Mouse (Mus musculus): ENCODE results near the gene Zfand2b.

Gene Zfand2b

GRCm38 (mm10) chr1:75160256-75160617 is 8.2 kb upstream of the Zfand2b start:
- DNase-seq = no peak

- DNase-seq = no peak
These were observed 364 bp upstream of the Zfand2b start for GRCm38 (mm10) chr1:75168093-75168471.

- DNase-seq = peak; percentile 65
These were observed 11.1 kb downstream of the Zfand2b start for GRCm38 (mm10) chr1:75179334-75180104.

- DNase-seq = peak; percentile 95
These were observed 11.7 kb downstream of the Zfand2b start, which contains the start of gene Abcb6 for GRCm38 (mm10) chr1:75180105-75180590. Gene Abcb6, minus strand, starts transcription at chr1:75180392.

GRCm38 (mm10) chr1:75180741-75181140 is 12.3 kb downstream of the Zfand2b start:
- no peak for DNase-seq

GRCm38 (mm10) chr1:75181377-75181870 is 13.0 kb downstream of the Zfand2b start:
- no peak for DNase-seq

- DNase-seq = no peak
These were observed 13.7 kb downstream of the Zfand2b start for GRCm38 (mm10) chr1:75182160-75182559.

- no peak for DNase-seq
These were observed 17.0 kb downstream of the Zfand2b start for GRCm38 (mm10) chr1:75185495-75185894.

- DNase-seq = no peak
These were observed 18.7 kb downstream of the Zfand2b start for GRCm38 (mm10) chr1:75187126-75187525.

- DNase-seq = no peak
These were observed 19.6 kb downstream of the Zfand2b start for GRCm38 (mm10) chr1:75187914-75188483.

GRCm38 (mm10) chr1:75190577-75190976 is 22.1 kb downstream of the Zfand2b start:
- DNase-seq = no peak

GRCm38 (mm10) chr1:75191258-75191621 is 22.8 kb downstream of the Zfand2b start:
- DNase-seq = peak; percentile 30

GRCm38 (mm10) chr1:75191622-75192402 is 23.4 kb downstream of the Zfand2b start, which contains the start of the genes Ankzf1 and Atg9a:
Gene Ankzf1, plus strand, starts transcription at chr1:75192151.
Gene Atg9a, minus strand, starts transcription at chr1:75192196.
- peak; percentile 99 for DNase-seq

GRCm38 (mm10) chr1:75192452-75192851 is 24.0 kb downstream of the Zfand2b start:
- DNase-seq = peak; percentile 70

GRCm38 (mm10) chr1:75201236-75201635 is 32.8 kb downstream of the Zfand2b start:
- peak; percentile 86 for DNase-seq

- peak; percentile 95 for DNase-seq
These were observed 40.7 kb downstream of the Zfand2b start for GRCm38 (mm10) chr1:75208967-75209678.

GRCm38 (mm10) chr1:75210136-75211087 is 42.0 kb downstream of the Zfand2b start, which contains the start of the genes Glb1l and Stk16:
Gene Glb1l, minus strand, starts transcription at chr1:75210813.
Gene Stk16, plus strand, starts transcription at chr1:75210838.
- DNase-seq = peak; percentile 97

GRCm38 (mm10) chr1:75211141-75211708 is 42.8 kb downstream of the Zfand2b start:
- DNase-seq = peak; percentile 61

GRCm38 (mm10) chr1:75212542-75212941 is 44.1 kb downstream of the Zfand2b start:
- DNase-seq = peak; percentile 38

- no peak for DNase-seq
These were observed 44.6 kb downstream of the Zfand2b start for GRCm38 (mm10) chr1:75213096-75213495.

- DNase-seq = peak; percentile 98
These were observed 46.0 kb downstream of the Zfand2b start for GRCm38 (mm10) chr1:75214442-75214841.
